Mouse (Mus musculus): ENCODE results near the gene Olfr266. TPM values are rescaled to one million over a fixed set of nuclear protein-coding genes. Genes with fewer than 3 reads are reported as not detected.

The Olfr266 gene
- polyA plus RNA-seq (2012; rRNA removed): not detected in 2 replicates

DNA sequence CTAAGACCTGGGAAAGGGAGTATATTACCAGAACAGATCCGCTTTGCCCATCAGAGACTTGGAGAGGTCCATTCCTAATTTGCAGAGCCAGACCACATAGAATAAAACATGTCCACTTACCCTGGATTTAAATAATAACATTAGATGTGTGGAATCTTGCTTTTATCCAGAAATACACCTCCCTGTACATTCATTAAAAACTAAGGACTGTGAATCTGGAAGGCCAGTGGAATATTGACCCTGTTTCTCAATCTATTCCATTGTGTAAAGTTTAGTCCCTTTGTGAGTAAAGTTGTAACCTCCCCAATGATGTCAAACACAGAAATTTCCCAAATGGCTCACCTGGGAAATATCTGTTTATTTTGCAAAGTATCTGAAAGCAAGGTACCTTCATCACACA lies at the start of gene Olfr266:
Gene Olfr266, minus strand, starts transcription at position 101 of the 400 bp plus-strand sequence.
- no peak for DNase-seq
- no peak within 1 kb of the TSS for H3K4me3 ChIP-seq (replicated peaks; ENCODE audit: insufficient read depth, low read depth, low read length)
- H3K4me1 ChIP-seq (ENCODE audit: control insufficient read depth, insufficient read depth, low read length): no peaks in the 10 kb centered on the region
- no peaks in the 10 kb centered on the region for H3K27me3 ChIP-seq (ENCODE audit: control insufficient read depth, insufficient read depth, low read length)
- no peak within 1 kb of the TSS for H3K27ac ChIP-seq (ENCODE audit: insufficient read depth, low read length)
- TF ChIP-seq CTCF (IDR thresholded peaks at IDR 0.05; ENCODE audit: borderline replicate concordance, insufficient read depth, low read depth, low read length): no peak
- TF ChIP-seq POLR2A (IDR thresholded peaks at IDR 0.05; ENCODE audit: borderline replicate concordance, insufficient read depth, low read length): no peak
- WGBS: 83% methylated on average over 1 of the region's 1 CpGs

DNA sequence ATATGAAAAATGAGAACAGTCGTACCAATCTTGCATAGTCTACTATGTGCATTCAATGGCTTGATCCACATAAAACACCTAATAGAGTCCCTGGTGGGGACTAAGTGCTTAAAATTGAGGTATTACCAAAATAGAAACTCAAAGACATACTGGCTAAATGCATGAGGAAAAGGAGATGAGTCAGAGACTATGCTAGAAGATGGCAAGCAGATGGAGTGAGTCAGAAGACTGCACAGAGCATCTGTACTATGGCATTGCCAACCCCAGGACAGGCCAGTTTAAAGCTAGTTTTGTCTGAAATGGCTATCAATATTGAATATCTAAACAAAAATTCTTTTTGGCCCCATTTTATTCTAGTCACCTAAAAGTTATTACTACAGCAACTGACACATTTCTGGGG lies 49.5 kb upstream of the Olfr266 start:
- H3K4me3 ChIP-seq (replicated peaks; ENCODE audit: insufficient read depth, low read depth, low read length): no peak overlapping the region
- no peak overlapping the region for H3K27ac ChIP-seq (ENCODE audit: insufficient read depth, low read length)
- no peak for DNase-seq
- no peaks in the 10 kb centered on the region for H3K27me3 ChIP-seq (ENCODE audit: control insufficient read depth, insufficient read depth, low read length)
- WGBS: 95% methylated on average over 1 of the region's 1 CpGs
- no peaks in the 10 kb centered on the region for H3K4me1 ChIP-seq (ENCODE audit: control insufficient read depth, insufficient read depth, low read length)
- TF ChIP-seq CTCF (IDR thresholded peaks at IDR 0.05; ENCODE audit: borderline replicate concordance, insufficient read depth, low read depth, low read length) (no peak), POLR2A (IDR thresholded peaks at IDR 0.05; ENCODE audit: borderline replicate concordance, insufficient read depth, low read length) (no peak)

DNA sequence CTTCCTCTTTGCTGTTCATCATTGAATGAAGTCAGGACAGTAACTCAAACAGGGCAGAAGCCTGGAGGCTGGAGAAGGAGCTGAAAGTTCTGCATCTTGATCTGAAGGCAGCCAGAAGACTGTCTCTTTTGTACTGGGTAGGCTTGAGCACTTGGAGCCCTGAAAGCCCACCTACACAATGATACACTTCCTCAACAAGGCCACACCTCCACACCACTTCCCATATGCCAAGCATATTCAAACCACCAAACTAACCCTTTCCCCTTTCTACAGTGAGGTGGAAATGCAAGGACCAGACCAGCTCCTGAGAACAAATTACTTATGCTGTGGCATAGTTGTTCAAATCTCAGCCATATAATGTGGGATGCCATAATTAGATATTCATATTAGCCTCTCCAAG lies 46.8 kb upstream of the Olfr266 start:
- Histone ChIP-seq H3K27ac (ENCODE audit: insufficient read depth, low read length) (no peak overlapping the region), H3K4me1 (ENCODE audit: control insufficient read depth, insufficient read depth, low read length) (no peaks in the 10 kb centered on the region), H3K4me3 (replicated peaks; ENCODE audit: insufficient read depth, low read depth, low read length) (no peak overlapping the region), H3K27me3 (ENCODE audit: control insufficient read depth, insufficient read depth, low read length) (no peaks in the 10 kb centered on the region)
- DNase-seq: no peak
- no peak for TF ChIP-seq CTCF (IDR thresholded peaks at IDR 0.05; ENCODE audit: borderline replicate concordance, insufficient read depth, low read depth, low read length)

DNA sequence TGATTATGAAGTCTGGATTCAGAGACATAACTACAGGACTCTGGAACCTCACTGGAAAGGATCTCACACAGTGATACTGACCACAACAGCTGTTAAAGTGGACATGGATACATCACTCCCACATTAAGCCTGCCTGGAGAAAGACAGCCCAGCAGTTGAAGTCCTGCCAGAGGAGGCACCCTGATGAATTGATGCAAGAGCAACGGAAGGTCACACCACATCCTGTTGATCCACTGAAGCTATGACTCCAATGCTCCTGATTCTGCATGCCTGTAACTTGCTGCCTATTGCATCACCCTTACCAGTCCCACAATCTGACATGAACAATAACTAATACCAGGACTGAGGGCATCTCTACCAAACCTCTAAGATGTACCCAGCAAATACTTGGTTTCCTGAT lies 6.0 kb upstream of the Olfr266 start:
- 59% methylated on average over 1 of the region's 1 CpGs for WGBS
- no peak overlapping the region for H3K4me3 ChIP-seq (replicated peaks; ENCODE audit: insufficient read depth, low read depth, low read length)

DNA sequence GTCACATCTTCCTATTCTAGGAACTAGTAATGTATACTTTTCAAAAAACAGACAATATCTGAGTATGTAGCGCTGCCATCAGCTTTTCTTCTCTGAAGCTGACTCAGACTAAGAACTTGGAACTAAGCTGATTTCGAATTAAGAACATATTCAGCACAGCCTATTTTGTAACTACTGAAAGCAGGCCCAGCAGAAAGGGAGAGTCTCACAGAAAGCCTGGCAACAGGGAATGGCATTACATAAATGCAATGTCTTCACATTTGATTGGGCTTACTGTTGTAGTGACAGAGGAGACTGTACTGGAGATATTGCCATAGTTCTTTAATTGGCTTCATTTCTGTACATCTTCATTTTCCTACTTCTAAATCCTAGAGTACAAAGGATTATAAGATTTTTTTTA lies 8.4 kb downstream of the Olfr266 start:
- Histone ChIP-seq H3K27ac (ENCODE audit: insufficient read depth, low read length) (no peak overlapping the region), H3K27me3 (ENCODE audit: control insufficient read depth, insufficient read depth, low read length) (no peaks in the 10 kb centered on the region), H3K4me1 (ENCODE audit: control insufficient read depth, insufficient read depth, low read length) (no peaks in the 10 kb centered on the region), H3K4me3 (replicated peaks; ENCODE audit: insufficient read depth, low read depth, low read length) (no peak overlapping the region)
- WGBS: 78% methylated on average over 2 of the region's 2 CpGs
- no peak for TF ChIP-seq CTCF (IDR thresholded peaks at IDR 0.05; ENCODE audit: borderline replicate concordance, insufficient read depth, low read depth, low read length)
- no peak for TF ChIP-seq POLR2A (IDR thresholded peaks at IDR 0.05; ENCODE audit: borderline replicate concordance, insufficient read depth, low read length)
- no peak for DNase-seq

More for the DNA sequence above, 6.0 kb upstream of the Olfr266 start:
- H3K4me1 ChIP-seq (ENCODE audit: control insufficient read depth, insufficient read depth, low read length): no peaks in the 10 kb centered on the region
- H3K27me3 ChIP-seq (ENCODE audit: control insufficient read depth, insufficient read depth, low read length): no peaks in the 10 kb centered on the region
- no peak overlapping the region for H3K27ac ChIP-seq (ENCODE audit: insufficient read depth, low read length)
- TF ChIP-seq POLR2A (IDR thresholded peaks at IDR 0.05; ENCODE audit: borderline replicate concordance, insufficient read depth, low read length) (no peak), CTCF (IDR thresholded peaks at IDR 0.05; ENCODE audit: borderline replicate concordance, insufficient read depth, low read depth, low read length) (no peak)
- no peak for DNase-seq

DNA sequence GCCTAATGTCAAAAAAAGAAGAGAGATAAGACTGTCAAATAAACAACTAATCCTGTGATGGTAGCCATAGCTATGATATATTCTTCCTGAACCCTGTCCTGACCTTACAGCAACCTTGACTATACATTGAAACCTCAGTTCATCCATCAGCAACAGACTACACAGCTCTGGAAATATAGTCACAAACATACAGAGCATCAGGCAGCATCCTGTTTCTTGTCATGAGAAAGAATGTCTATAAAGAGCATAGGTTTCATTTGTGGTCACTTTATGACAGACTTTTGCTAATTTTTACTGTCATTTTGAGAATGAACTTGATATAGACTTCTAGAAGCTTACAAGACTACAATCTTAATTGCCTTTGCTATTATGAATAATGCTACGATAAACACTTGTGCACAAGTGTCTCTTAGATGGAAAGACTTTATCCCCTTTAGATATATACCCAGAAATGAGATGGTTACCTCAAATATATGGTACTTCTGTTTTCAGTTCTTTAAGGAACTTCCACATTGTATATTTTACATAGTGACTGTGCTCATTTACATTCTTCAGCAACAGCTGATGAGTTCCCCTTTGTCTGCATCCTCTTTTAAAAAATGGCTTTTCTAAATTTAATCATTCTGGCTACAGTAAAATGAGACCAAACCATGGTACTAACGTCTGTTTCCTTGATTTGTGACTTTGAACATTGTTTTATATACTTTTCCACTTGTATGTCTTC lies 17.0 kb downstream of the Olfr266 start:
- Histone ChIP-seq H3K27me3 (ENCODE audit: control insufficient read depth, insufficient read depth, low read length) (no peaks in the 10 kb centered on the region), H3K27ac (ENCODE audit: insufficient read depth, low read length) (no peak overlapping the region), H3K4me1 (ENCODE audit: control insufficient read depth, insufficient read depth, low read length) (no peaks in the 10 kb centered on the region), H3K4me3 (replicated peaks; ENCODE audit: insufficient read depth, low read depth, low read length) (no peak overlapping the region)
- no peak for DNase-seq
- 51% methylated on average over 2 of the region's 2 CpGs for WGBS
- TF ChIP-seq CTCF (IDR thresholded peaks at IDR 0.05; ENCODE audit: borderline replicate concordance, insufficient read depth, low read depth, low read length) (no peak), POLR2A (IDR thresholded peaks at IDR 0.05; ENCODE audit: borderline replicate concordance, insufficient read depth, low read length) (no peak)

DNA sequence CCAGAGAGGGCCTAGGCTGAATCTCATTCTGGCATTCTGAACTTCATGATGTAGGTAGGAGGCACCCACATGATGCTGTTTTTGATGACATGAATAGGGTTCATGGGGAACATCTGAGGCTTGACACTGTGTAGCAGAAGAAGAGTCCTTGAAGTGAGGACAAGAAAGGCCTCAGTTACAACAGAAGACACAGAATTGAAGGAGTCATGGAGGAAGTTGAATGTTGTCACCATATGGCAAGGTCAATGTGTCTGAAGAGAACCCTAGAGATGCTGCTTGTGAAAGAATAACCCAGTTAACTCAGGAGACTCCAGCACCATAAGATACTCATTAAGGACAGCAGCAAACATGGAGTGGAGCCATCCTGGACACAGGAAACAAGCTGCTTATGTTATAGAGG lies 28.0 kb downstream of the Olfr266 start:
- Histone ChIP-seq H3K4me3 (replicated peaks; ENCODE audit: insufficient read depth, low read depth, low read length) (no peak overlapping the region), H3K27me3 (ENCODE audit: control insufficient read depth, insufficient read depth, low read length) (no peaks in the 10 kb centered on the region), H3K27ac (ENCODE audit: insufficient read depth, low read length) (no peak overlapping the region), H3K4me1 (ENCODE audit: control insufficient read depth, insufficient read depth, low read length) (no peaks in the 10 kb centered on the region)
- no peak for DNase-seq
- TF ChIP-seq POLR2A (IDR thresholded peaks at IDR 0.05; ENCODE audit: borderline replicate concordance, insufficient read depth, low read length): no peak
- no peak for TF ChIP-seq CTCF (IDR thresholded peaks at IDR 0.05; ENCODE audit: borderline replicate concordance, insufficient read depth, low read depth, low read length)

DNA sequence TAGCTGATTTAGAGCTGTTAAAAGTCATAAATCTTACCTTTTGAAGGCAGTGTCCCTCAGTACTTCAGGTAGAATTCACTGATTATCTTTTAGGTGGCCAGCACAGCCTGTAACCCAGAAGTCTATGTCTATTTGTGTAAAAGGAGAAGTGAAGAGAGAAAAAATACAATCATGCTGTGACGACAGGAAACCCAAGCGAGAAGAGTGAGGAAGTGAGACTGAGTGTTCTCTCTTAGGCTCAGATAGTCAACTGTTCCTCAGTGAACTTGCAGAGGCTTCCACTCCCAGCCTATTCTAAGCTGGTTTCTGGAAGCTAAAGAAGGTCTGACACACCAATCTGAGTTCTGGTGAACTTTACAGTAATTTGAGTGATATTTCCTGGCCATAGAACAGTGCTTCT lies 36.2 kb downstream of the Olfr266 start, which contains the start of gene Cd53:
Gene Cd53, minus strand, starts transcription at position 220 of the 400 bp plus-strand sequence.
- no peak within 1 kb of the TSS for H3K4me3 ChIP-seq (replicated peaks; ENCODE audit: insufficient read depth, low read depth, low read length)
- H3K4me1 ChIP-seq (ENCODE audit: control insufficient read depth, insufficient read depth, low read length): no peaks in the 10 kb centered on the region
- no peak for TF ChIP-seq POLR2A (IDR thresholded peaks at IDR 0.05; ENCODE audit: borderline replicate concordance, insufficient read depth, low read length)
- no peak for TF ChIP-seq CTCF (IDR thresholded peaks at IDR 0.05; ENCODE audit: borderline replicate concordance, insufficient read depth, low read depth, low read length)
- H3K27me3 ChIP-seq (ENCODE audit: control insufficient read depth, insufficient read depth, low read length): no peaks in the 10 kb centered on the region
- WGBS: 83% methylated on average over 2 of the region's 2 CpGs
- DNase-seq: no peak
- no peak within 1 kb of the TSS for H3K27ac ChIP-seq (ENCODE audit: insufficient read depth, low read length)

Measured in cerebellum, adult 2 months (tissue).